Mouse (Mus musculus) bone marrow macrophage, adult 2 months (primary cell): ENCODE results near the gene Frem1. TPM values are rescaled to one million over a fixed set of nuclear protein-coding genes. Genes with fewer than 3 reads are reported as not detected.

Experiments used
- H3K27ac ChIP-seq: 2 replicates; pipeline ENCODE4 v1.5.1; 2012; ENCODE audit warnings: low read depth, low read length; ENCODE audit not compliant: insufficient read depth
- H3K4me1 ChIP-seq: 2 replicates; pipeline ENCODE4 v1.6.1; 2012; ENCODE audit warnings: low read length; ENCODE audit not compliant: control insufficient read depth, insufficient read depth
- H3K4me3 ChIP-seq: 2 replicates; pipeline ENCODE4 v1.5.1; 2012; ENCODE audit warnings: mild to moderate bottlenecking, low read length, moderate library complexity; ENCODE audit not compliant: insufficient read depth
- CTCF ChIP-seq: IDR thresholded peaks from 2 replicates; pipeline ENCODE4 v1.5.1; 2012; ENCODE audit warnings: low read depth, mild to moderate bottlenecking, low read length, moderate library complexity
- POLR2A ChIP-seq: IDR thresholded peaks from 2 replicates; pipeline ENCODE4 v1.6.1; 2012; ENCODE audit warnings: mild to moderate bottlenecking, low read depth, low read length, borderline replicate concordance
- polyA plus RNA-seq: library from polyadenylated mRNA; stranded (reverse); fragments of >200 nt; gene quantifications from 2 replicates; pipeline ENCODE4 v1.2.4, GENCODE M21; 2012; ENCODE audit not compliant: missing spikeins, insufficient read depth, insufficient read length

Frem1 gene
- polyA plus RNA-seq, 1 experiment = not detected

- H3K4me3 ChIP-seq = no peak overlapping the region
- no peak for TF ChIP-seq POLR2A
- TF ChIP-seq CTCF = no peak
- no peak overlapping the region for H3K27ac ChIP-seq
- no peaks in the 10 kb centered on the region for H3K4me1 ChIP-seq
Observed at GRCm38 (mm10) chr4:82895227-82895626, 156.9 kb downstream of the Frem1 start.

GRCm38 (mm10) chr4:82892247-82892646 lies 159.9 kb downstream of the Frem1 start:
- TF ChIP-seq CTCF (no peak), POLR2A (no peak)
- Histone ChIP-seq H3K27ac (no peak overlapping the region), H3K4me3 (no peak overlapping the region), H3K4me1 (no peaks in the 10 kb centered on the region)

- Histone ChIP-seq H3K4me3 (no peak overlapping the region), H3K4me1 (no peaks in the 10 kb centered on the region), H3K27ac (no peak overlapping the region)
- no peak for TF ChIP-seq CTCF
- no peak for TF ChIP-seq POLR2A
Observed at GRCm38 (mm10) chr4:82891566-82891965, 160.6 kb downstream of the Frem1 start.

- Histone ChIP-seq H3K4me3 (no peak overlapping the region), H3K4me1 (no peaks in the 10 kb centered on the region), H3K27ac (no peak overlapping the region)
- TF ChIP-seq POLR2A (no peak), CTCF (no peak)
Observed at GRCm38 (mm10) chr4:82891049-82891448, 161.1 kb downstream of the Frem1 start.

GRCm38 (mm10) chr4:82890585-82890984 lies 161.6 kb downstream of the Frem1 start:
- Histone ChIP-seq H3K4me1 (no peaks in the 10 kb centered on the region), H3K4me3 (no peak overlapping the region), H3K27ac (no peak overlapping the region)
- no peak for TF ChIP-seq POLR2A
- TF ChIP-seq CTCF = no peak

GRCm38 (mm10) chr4:82886148-82886547 lies 166.0 kb downstream of the Frem1 start:
- Histone ChIP-seq H3K4me3 (no peak overlapping the region), H3K27ac (no peak overlapping the region), H3K4me1 (no peaks in the 10 kb centered on the region)
- no peak for TF ChIP-seq POLR2A
- TF ChIP-seq CTCF = no peak

- H3K4me1 ChIP-seq = no peaks in the 10 kb centered on the region
- no peak overlapping the region for H3K4me3 ChIP-seq
- TF ChIP-seq POLR2A = no peak
- TF ChIP-seq CTCF = no peak
- H3K27ac ChIP-seq = no peak overlapping the region
Observed at GRCm38 (mm10) chr4:82885535-82885913, 166.6 kb downstream of the Frem1 start.

GRCm38 (mm10) chr4:82884636-82885534 lies 167.3 kb downstream of the Frem1 start, which contains the start of gene Cer1:
Gene Cer1, minus strand, starts transcription at chr4:82885148.
- TF ChIP-seq POLR2A (no peak), CTCF (no peak)
- Histone ChIP-seq H3K27ac (no peak within 1 kb of the TSS), H3K4me3 (no peak within 1 kb of the TSS), H3K4me1 (no peaks in the 10 kb centered on the region)

- H3K4me3 ChIP-seq = no peak overlapping the region
Observed at GRCm38 (mm10) chr4:82882500-82882899, 169.6 kb downstream of the Frem1 start.

GRCm38 (mm10) chr4:82881366-82881765 lies 170.8 kb downstream of the Frem1 start:
- TF ChIP-seq POLR2A (no peak), CTCF (no peak)
- peaks cover 3% of the 10 kb centered on the region for H3K4me1 ChIP-seq
- H3K4me3 ChIP-seq = no peak overlapping the region
- H3K27ac ChIP-seq = no peak overlapping the region

More at GRCm38 (mm10) chr4:82882500-82882899, 169.6 kb downstream of the Frem1 start:
- no peak for TF ChIP-seq POLR2A
- no peak for TF ChIP-seq CTCF
- Histone ChIP-seq H3K4me1 (no peaks in the 10 kb centered on the region), H3K27ac (no peak overlapping the region)
